Mouse (Mus musculus) right cerebral cortex, postnatal 14 days (tissue): ENCODE data around the gene Cdkn1a.
"Not testable (repeated sequence)": the region's sequence is repeated elsewhere in the genome, so short reads cannot be mapped to it uniquely, and the experiment has no call there.

ENCODE experiments used
- DNase-seq: peaks from one replicate; pipeline ENCODE4 v3.0.0; 2022

The Cdkn1a gene

GRCm38 (mm10) chr17:29084656-29085055, 6.1 kb upstream of the Cdkn1a start:
- no peak for DNase-seq

GRCm38 (mm10) chr17:29085266-29085665, 5.5 kb upstream of the Cdkn1a start:
- DNase-seq = no peak

GRCm38 (mm10) chr17:29086916-29087315, 3.9 kb upstream of the Cdkn1a start:
- DNase-seq = no peak

GRCm38 (mm10) chr17:29091348-29091944, 670 bp downstream of the Cdkn1a start:
- DNase-seq = no peak

- DNase-seq = no peak
Measured at GRCm38 (mm10) chr17:29092497-29092896, 1.7 kb downstream of the Cdkn1a start.

GRCm38 (mm10) chr17:29093110-29093952, 2.6 kb downstream of the Cdkn1a start:
- peak; percentile 71 for DNase-seq

GRCm38 (mm10) chr17:29093961-29094309, 3.2 kb downstream of the Cdkn1a start:
- DNase-seq = no peak

- DNase-seq = peak; percentile 38
Measured at GRCm38 (mm10) chr17:29094310-29095181, 3.8 kb downstream of the Cdkn1a start.

- DNase-seq = peak; percentile 96
Measured at GRCm38 (mm10) chr17:29095201-29095733, 4.5 kb downstream of the Cdkn1a start.

GRCm38 (mm10) chr17:29096245-29096644, 5.5 kb downstream of the Cdkn1a start:
- no peak for DNase-seq

- no peak for DNase-seq
Measured at GRCm38 (mm10) chr17:29096851-29097561, 6.2 kb downstream of the Cdkn1a start.

GRCm38 (mm10) chr17:29098291-29098690, 7.5 kb downstream of the Cdkn1a start:
- DNase-seq = no peak

GRCm38 (mm10) chr17:29099076-29099475, 8.3 kb downstream of the Cdkn1a start:
- DNase-seq = no peak

GRCm38 (mm10) chr17:29100627-29101026, 9.9 kb downstream of the Cdkn1a start:
- no peak for DNase-seq

GRCm38 (mm10) chr17:29110356-29110755, 19.6 kb downstream of the Cdkn1a start:
- DNase-seq = not testable (repeated sequence)

- no peak for DNase-seq
Measured at GRCm38 (mm10) chr17:29111332-29111731, 20.6 kb downstream of the Cdkn1a start.

GRCm38 (mm10) chr17:29113591-29114352, 23.0 kb downstream of the Cdkn1a start, which contains the start of gene Rab44:
TSS of gene Rab44 (plus strand) at chr17:29114145.
- no peak for DNase-seq

- no peak for DNase-seq
Measured at GRCm38 (mm10) chr17:29116023-29116422, 25.2 kb downstream of the Cdkn1a start.

- no peak for DNase-seq
Measured at GRCm38 (mm10) chr17:29117006-29117648, 26.4 kb downstream of the Cdkn1a start.

GRCm38 (mm10) chr17:29118057-29118456, 27.3 kb downstream of the Cdkn1a start:
- DNase-seq = no peak

- DNase-seq = no peak
Measured at GRCm38 (mm10) chr17:29120666-29121065, 29.9 kb downstream of the Cdkn1a start.
